Mouse (Mus musculus) kidney, embryonic 14.5 days (tissue): ENCODE measurements around the gene Hist2h3c2. TPM values are rescaled to one million over a fixed set of nuclear protein-coding genes. Genes with fewer than 3 reads are reported as not detected.

Experiments
- ATAC-seq: fragments of 200-750 bp; cut with Nextera tagmentation; 2 replicates; pipeline ENCODE4 v1.8.0; 2017; ENCODE audit warnings: moderate number of reproducible peaks, mild to moderate bottlenecking, moderate TSS enrichment, moderate library complexity; ENCODE audit not compliant: low FRiP score, low TSS enrichment
- H3K27ac ChIP-seq: fragments of 300-500 bp; sonication (generic); 2 replicates; pipeline ENCODE4 v1.5.1; 2014; ENCODE audit warnings: low read depth, mild to moderate bottlenecking, low read length, moderate library complexity, mixed read lengths
- H3K27me3 ChIP-seq: fragments of 300-500 bp; sonication (generic); 2 replicates; pipeline ENCODE4 v1.6.1; 2014; ENCODE audit warnings: mild to moderate bottlenecking, low read length; ENCODE audit not compliant: control insufficient read depth, insufficient read depth
- H3K36me3 ChIP-seq: fragments of 300-500 bp; sonication (generic); 2 replicates; pipeline ENCODE4 v1.6.1; 2014; ENCODE audit warnings: low read length, mixed read lengths; ENCODE audit not compliant: control insufficient read depth, insufficient read depth
- H3K4me1 ChIP-seq: fragments of 300-500 bp; sonication (generic); 2 replicates; pipeline ENCODE4 v1.6.1; 2014; ENCODE audit warnings: low read length, mixed read lengths; ENCODE audit not compliant: control insufficient read depth, insufficient read depth
- H3K4me2 ChIP-seq: fragments of 300-500 bp; sonication (generic); replicated peaks from 2 replicates; pipeline ENCODE4 v1.6.1; 2014; ENCODE audit warnings: low read depth, mild to moderate bottlenecking, low read length
- H3K4me3 ChIP-seq: fragments of 300-500 bp; sonication (generic); 2 replicates; pipeline ENCODE4 v1.5.1; 2014; ENCODE audit warnings: mild to moderate bottlenecking, low read length
- H3K9ac ChIP-seq: fragments of 300-500 bp; sonication (generic); 2 replicates; pipeline ENCODE4 v1.6.1; 2014; ENCODE audit warnings: low read depth, mild to moderate bottlenecking, low read length, moderate library complexity
- H3K9me3 ChIP-seq: fragments of 300-500 bp; sonication (generic); 2 replicates; pipeline ENCODE4 v1.6.1; 2016; ENCODE audit warnings: low read length; ENCODE audit not compliant: control insufficient read depth
- WGBS: fragments of 180-500 bp; shearing (Covaris S2); extraction: QIAGEN DNeasy Blood & Tissue Kit; methylation state at CpG from one replicate; pipeline ENCODE4 v1.1.7; 2014; 5-methylcytosine and 5-hydroxymethylcytosine counted together
- polyA plus RNA-seq: library from polyadenylated mRNA; unstranded; fragments of >200 nt; fragmentation: Nextera tagmentation; extraction: Ambion mirVana; gene quantifications from 2 replicates; pipeline ENCODE4 v1.2.1, GENCODE M21; 2014

Hist2h3c2 gene
- polyA plus RNA-seq, 1 experiment from 2014 or later = 5.4 TPM

DNA sequence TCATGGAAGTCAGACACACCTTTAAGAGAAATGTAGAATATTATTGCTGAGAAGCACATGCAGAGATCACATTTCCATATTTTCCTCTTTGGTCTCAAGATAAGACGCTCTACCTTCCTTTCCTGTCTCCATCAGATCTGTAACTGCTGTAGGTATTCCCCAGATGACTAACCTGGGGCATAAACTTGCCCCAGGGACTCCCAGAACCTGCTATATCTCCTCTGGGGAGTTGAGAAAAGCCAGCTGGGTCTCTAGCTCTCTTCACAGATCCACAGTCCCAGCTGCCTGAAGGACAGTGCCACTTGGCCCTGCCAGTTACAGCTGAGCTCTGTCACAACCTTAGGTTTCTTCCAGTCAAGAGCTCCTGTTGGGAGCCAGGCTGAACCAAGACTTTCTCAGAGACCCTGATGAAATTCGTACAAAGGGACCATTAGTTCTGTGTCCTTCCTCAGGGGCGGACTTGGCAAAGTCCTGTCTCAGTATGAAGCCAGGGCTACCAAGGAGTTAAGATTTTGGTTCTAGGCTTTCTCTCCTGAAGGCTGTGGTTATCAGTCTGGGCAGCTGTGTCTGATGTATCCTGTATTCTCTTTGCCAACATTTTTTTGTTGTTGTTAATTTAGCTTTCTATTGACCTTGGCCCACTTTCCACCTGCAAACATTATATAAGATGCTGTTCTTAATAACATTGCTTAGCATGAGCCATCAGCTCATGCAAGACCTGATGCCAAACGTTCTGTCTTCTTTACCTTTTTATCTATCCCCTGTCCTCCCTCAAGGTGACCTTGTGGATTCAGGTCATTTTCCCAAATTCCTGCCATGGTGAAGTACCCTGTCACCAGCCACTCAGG lies 7.8 kb downstream of the Hist2h3c2 start:
- H3K4me2 ChIP-seq = no peak overlapping the region
- no peaks in the 10 kb centered on the region for H3K36me3 ChIP-seq
- H3K9me3 ChIP-seq = no peaks in the 10 kb centered on the region
- no peaks in the 10 kb centered on the region for H3K27me3 ChIP-seq
- H3K9ac ChIP-seq = no peak overlapping the region
- no peaks in the 10 kb centered on the region; the same call in 1 of the 2 replicates for H3K4me1 ChIP-seq
- WGBS = 77% methylated on average over 4 of the region's 4 CpGs
- no peak overlapping the region for H3K27ac ChIP-seq
- ATAC-seq = no peak
- no peak overlapping the region for H3K4me3 ChIP-seq

DNA sequence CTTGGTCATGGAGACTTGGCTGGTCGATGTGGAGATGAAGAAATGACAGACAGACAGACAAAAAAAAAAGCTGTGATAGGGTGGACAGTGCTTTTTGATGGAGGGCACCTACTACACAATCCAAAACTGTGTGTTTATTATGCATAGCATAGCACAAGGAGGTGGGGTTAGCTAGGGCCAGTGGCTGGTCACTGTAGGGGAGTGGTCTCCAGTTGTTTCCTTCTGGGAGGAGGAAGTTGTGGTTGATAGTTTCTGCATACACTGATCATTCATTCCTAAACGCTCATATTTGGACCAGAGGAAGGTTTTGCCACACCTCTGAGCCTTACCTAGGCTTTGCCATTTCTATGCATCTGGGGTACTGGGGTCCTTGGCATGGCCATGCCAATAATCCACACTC lies 8.5 kb downstream of the Hist2h3c2 start:
- H3K4me1 ChIP-seq = peaks cover 3% of the 10 kb centered on the region
- no peaks in the 10 kb centered on the region for H3K36me3 ChIP-seq
- WGBS = 74% methylated on average over 2 of the region's 2 CpGs
- H3K4me2 ChIP-seq = no peak overlapping the region
- H3K27me3 ChIP-seq = no peaks in the 10 kb centered on the region
- ATAC-seq = no peak
- H3K9me3 ChIP-seq = no peaks in the 10 kb centered on the region
- H3K9ac ChIP-seq = no peak overlapping the region
- H3K4me3 ChIP-seq = no peak overlapping the region
- no peak overlapping the region for H3K27ac ChIP-seq

DNA sequence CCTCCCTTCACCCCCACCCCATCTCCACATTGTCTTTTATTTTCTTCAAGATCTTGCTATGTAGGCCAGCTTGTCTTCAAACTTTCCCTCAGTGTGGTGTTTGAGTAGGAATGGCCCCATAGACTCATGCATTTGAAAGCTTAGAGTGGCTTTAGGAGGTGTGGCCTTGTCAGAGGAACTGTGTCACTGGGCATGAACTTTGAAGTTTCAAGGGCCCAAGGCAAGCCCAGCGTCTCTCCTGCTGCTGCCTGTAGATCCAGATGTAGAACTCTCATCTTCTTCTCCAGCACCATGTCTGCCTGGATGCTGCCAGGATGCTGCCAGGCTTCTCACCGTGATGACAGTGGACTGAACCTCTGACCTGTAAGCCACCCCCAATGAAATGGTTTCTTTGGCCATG lies 10.1 kb downstream of the Hist2h3c2 start:
- no peak overlapping the region for H3K4me2 ChIP-seq
- no peaks in the 10 kb centered on the region for H3K9me3 ChIP-seq
- no peak overlapping the region for H3K9ac ChIP-seq
- H3K27ac ChIP-seq = no peak overlapping the region
- peaks cover 15% of the 10 kb centered on the region for H3K4me1 ChIP-seq
- H3K36me3 ChIP-seq = no peaks in the 10 kb centered on the region
- no peak for ATAC-seq
- no peaks in the 10 kb centered on the region for H3K27me3 ChIP-seq
- H3K4me3 ChIP-seq = no peak overlapping the region
- 76% methylated on average over 2 of the region's 2 CpGs for WGBS

DNA sequence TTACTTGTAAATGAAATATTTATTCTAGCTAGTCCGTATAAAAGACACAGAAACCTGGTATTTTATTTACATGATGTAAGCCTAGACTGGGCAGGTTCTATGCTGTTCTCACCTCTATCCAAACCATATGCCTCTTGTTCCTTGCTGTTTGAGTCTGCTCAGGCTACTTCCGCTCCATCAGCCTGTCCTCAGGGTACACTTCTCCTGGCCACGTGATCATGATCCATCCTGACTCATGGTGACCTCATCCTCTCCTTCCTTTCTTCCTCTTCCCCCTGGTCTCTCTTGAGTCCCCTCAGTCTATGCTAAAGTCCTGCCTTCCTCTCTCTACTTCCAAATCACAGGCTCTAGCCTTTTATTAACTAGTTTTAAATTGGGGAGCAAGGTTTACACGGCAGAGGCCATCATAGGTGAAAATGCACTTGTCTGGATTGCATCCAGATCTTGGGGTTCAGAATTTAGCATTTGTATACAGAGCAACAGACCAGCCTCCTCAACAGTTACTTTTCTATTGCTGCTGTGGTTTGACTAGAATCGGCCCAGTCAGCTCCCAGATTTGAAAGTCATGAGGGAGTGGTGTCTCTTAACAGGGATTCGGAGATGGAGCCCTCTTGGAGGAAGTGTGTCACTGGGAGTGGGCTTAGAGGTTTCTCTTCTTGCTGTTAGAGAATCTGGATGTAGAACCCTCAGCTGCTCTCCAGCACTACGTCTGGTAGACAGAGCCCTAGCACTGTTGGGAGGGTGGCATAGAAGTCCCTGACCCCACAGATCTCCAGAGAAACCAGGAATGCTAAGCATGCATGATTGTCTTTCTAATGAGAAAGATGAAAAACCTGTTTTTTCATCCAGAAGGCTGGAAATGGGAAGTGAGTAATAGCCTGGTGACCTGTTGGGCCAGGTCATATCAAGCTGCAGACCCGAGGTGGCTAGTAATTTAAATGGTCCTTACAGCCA lies 12.0 kb downstream of the Hist2h3c2 start:
- Histone ChIP-seq H3K4me2 (no peak overlapping the region), H3K27ac (no peak overlapping the region), H3K36me3 (no peaks in the 10 kb centered on the region), H3K9ac (no peak overlapping the region), H3K4me3 (no peak overlapping the region), H3K4me1 (peaks cover 28% of the 10 kb centered on the region), H3K9me3 (no peaks in the 10 kb centered on the region), H3K27me3 (no peaks in the 10 kb centered on the region)
- WGBS = 63% methylated on average over 8 of the region's 8 CpGs
- no peak for ATAC-seq

DNA sequence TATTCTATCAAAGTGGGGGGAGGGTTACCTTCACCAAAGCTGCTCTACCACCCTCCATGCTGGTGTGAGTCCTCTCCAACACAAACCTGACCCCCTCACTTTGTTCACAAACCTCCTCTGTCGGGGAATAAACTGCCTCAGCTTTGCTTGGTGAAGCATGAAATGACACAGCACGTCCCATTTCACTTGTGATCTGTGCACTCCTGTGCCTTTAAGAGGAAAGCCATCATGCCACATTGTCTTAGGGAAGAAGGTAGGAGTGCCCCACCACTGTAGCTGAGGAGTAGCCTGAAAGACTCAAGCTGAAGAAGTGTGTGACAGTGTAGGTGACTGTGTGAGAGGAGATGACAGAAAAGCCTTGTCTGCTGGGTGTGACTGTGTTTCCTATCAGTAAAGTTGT lies 13.5 kb downstream of the Hist2h3c2 start:
- no peaks in the 10 kb centered on the region for H3K27me3 ChIP-seq
- no peak overlapping the region for H3K4me2 ChIP-seq
- ATAC-seq = no peak
- 11% methylated on average over 2 of the region's 2 CpGs for WGBS
- no peak overlapping the region for H3K27ac ChIP-seq
- no peak overlapping the region for H3K4me3 ChIP-seq
- no peaks in the 10 kb centered on the region for H3K36me3 ChIP-seq
- peaks cover 32% of the 10 kb centered on the region for H3K4me1 ChIP-seq
- no peaks in the 10 kb centered on the region for H3K9me3 ChIP-seq
- H3K9ac ChIP-seq = no peak overlapping the region

DNA sequence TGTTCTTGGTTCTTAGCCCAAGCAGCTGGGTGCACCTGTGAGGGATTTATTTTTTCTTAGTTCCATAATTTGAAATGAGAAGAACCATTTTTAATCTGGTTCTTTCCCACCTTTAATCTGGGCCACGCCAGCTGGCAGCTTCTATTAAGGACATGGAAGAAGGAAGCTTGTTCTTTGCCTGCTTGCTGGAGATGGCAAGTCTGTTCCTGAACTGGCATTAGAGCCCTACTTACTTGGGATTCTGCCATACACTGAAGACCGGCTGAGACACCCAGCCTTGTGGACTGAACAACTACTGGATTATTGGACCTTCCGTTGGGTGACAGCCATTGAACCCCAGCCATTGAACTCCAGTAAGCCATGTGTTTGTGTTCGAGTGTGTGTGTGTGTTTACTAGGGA lies 16.2 kb downstream of the Hist2h3c2 start:
- Histone ChIP-seq H3K4me1 (peaks cover 35% of the 10 kb centered on the region), H3K9me3 (no peaks in the 10 kb centered on the region), H3K9ac (no peak overlapping the region), H3K27me3 (no peaks in the 10 kb centered on the region), H3K4me2 (peak overlapping the region; percentile 82), H3K36me3 (no peaks in the 10 kb centered on the region), H3K4me3 (peak overlapping the region; percentile 8; the same call in 1 of the 2 replicates), H3K27ac (no peak overlapping the region)
- 91% methylated on average over 4 of the region's 4 CpGs for WGBS
- no peak for ATAC-seq

DNA sequence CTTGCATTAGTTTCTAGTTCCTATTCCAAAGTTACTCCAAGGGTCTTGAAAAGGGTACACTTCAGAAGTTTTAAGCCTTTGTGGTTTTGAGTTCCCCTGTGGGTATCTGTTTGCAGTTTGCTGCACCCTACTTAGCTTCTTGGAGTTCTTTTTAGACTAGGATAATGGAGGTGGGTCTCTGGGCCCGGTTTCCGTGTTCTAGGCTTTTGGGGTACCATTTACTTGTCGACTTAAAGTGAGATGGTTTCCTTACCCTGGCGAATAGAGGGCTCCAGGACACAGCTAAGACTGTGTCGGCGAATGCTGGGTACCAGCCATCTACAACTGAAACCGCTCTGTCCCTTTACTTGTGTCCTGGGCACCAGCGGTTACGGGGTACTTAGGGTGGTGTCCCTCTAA lies 17.3 kb downstream of the Hist2h3c2 start:
- no peaks in the 10 kb centered on the region for H3K27me3 ChIP-seq
- H3K9ac ChIP-seq = peak overlapping the region; percentile 93
- peak overlapping the region; percentile 100 for H3K27ac ChIP-seq
- peaks cover 35% of the 10 kb centered on the region for H3K4me1 ChIP-seq
- no peak for ATAC-seq
- H3K4me2 ChIP-seq = peak overlapping the region; percentile 82
- WGBS = 13% methylated on average over 9 of the region's 9 CpGs
- H3K9me3 ChIP-seq = no peaks in the 10 kb centered on the region
- H3K4me3 ChIP-seq = peak overlapping the region; percentile 65
- no peaks in the 10 kb centered on the region for H3K36me3 ChIP-seq

DNA sequence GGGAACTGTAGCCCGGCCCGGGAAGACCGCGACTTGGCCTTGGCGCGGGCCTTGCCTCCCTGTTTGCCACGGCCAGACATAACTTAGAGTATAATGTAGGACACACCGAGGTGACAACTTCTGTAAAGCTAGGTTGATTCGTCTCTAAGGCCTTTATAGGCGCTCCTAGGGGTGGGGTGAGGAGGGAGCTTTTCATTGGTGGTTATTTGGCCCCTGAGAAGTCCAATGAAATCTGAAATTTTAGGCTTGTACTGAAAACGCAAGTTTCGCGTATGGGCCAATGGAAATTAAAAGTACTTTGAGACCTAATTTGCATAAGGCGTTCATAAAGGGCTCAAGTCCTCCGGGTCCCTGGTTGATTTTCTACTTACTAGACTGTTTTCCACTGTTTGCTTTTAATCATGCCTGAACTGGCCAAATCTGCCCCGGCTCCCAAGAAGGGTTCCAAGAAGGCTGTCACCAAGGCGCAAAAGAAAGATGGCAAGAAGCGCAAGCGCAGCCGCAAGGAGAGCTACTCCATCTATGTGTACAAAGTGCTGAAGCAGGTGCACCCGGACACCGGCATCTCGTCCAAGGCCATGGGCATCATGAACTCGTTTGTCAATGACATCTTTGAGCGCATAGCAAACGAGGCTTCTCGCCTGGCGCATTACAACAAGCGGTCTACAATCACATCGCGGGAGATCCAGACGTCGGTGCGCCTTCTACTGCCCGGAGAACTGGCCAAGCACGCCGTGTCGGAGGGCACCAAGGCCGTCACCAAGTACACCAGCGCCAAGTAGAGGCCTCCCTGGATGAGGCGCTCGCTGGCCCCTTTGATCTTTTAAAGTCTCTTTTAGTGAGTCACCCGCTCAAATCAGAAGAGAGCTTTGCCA lies 17.9 kb downstream of the Hist2h3c2 start, which contains the start of the genes Hist2h2ac and Hist2h2be:
Gene Hist2h2ac (minus strand): TSS at position 116 of the 875 bp plus-strand sequence.
Gene Hist2h2be (plus strand): TSS at position 355 of the 875 bp plus-strand sequence.
- ATAC-seq = peak; percentile 93
- Histone ChIP-seq H3K4me3 (peak within 1 kb of the TSS; percentile 65), H3K4me1 (peaks cover 35% of the 10 kb centered on the region), H3K27ac (peak within 1 kb of the TSS; percentile 100), H3K9me3 (no peaks in the 10 kb centered on the region), H3K4me2 (peak within 1 kb of the TSS; percentile 82), H3K27me3 (no peaks in the 10 kb centered on the region), H3K36me3 (no peaks in the 10 kb centered on the region), H3K9ac (peak within 1 kb of the TSS; percentile 93)
- WGBS = under 1% methylated on average over 43 of the region's 43 CpGs
